Mouse (Mus musculus): ENCODE data around the gene Fam192a. TPM values are rescaled to one million over a fixed set of nuclear protein-coding genes. Genes with fewer than 3 reads are reported as not detected.

The Fam192a gene
- polyA plus RNA-seq, 1 experiment from 2014 or later, result 96.4 TPM

DNA sequence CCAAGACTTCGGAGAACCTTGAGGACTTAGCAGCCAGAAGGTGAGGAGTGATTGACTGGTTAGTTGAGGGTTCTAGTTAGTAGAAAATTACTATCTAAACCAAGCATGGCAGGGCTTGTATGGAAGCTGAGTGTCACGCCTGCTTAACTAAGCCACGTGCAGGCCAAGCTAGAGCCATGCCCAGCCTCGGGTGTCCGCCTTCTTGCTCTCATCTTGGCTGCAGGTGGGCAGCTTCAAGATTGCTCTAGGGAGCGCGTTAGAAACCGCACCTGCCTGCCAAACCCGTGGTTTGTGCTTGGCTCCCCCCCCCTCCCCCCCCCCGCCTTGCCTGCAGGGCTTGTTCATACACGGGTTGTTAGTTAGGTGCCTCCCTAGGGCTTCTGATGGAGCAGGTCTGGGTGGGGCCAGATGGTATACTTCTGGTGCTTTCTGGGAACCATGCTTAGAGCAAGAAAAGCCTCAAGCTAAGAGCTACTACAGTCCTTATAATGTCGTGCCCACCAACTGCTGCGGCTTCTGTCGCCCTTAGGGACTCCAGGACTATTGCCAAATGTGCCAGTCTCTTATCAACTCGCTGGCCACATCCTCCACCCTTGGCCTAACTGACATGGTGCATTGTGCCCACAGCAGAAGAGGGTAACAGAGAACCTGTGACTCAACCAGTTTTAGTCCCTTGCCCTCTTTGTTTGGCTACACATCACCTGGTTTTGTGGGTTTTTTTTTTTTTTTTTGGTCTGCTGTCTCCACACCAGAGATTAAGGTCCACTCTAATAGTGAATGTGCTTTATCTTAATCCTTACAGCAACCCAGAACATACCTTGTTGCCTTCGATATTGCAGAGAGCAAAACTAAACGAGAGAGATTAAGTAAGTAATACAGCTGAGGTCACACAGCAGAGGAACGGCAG lies 60.7 kb downstream of the Fam192a start:
- Histone ChIP-seq H3K4me3 (replicated peaks) (no peak overlapping the region), H3K4me1 (replicated peaks) (peaks cover 18% of the 10 kb centered on the region), H3K4me2 (replicated peaks) (no peak overlapping the region), H3K9ac (replicated peaks) (no peak overlapping the region), H3K36me3 (no peaks in the 10 kb centered on the region), H3K27me3 (0 out of 2 replicates have a peak, but pooled peaks cover under 1% of the 10 kb centered on the region), H3K9me3 (no peaks in the 10 kb centered on the region), H3K27ac (no peak overlapping the region)
- WGBS, result 77% methylated on average over 18 of the region's 18 CpGs
- no peak for ATAC-seq

DNA sequence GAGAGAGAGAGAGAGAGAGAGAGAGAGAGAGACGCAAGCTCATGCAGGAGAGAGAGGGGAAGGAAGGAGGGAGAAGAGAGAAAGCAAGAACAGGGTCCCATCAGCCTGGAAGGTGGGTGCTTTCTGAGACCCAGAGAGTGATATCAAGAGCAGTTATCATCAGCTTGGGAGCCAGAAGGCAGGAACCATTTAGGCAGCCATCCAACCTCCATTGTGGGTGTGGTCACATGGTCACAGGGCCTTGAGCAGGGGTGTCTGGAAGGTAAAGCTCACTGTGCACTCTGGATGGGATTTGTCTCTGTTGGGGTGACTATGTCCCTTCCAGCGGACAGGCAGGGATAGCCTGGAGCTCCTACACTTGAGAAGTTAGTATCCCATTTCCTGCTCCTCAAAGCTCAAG lies 61.8 kb downstream of the Fam192a start:
- H3K27me3 ChIP-seq, result 0 out of 2 replicates have a peak, but pooled peaks cover 7% of the 10 kb centered on the region
- 93% methylated on average over 2 of the region's 2 CpGs for WGBS
- peaks cover 21% of the 10 kb centered on the region for H3K4me1 ChIP-seq (replicated peaks)
- H3K36me3 ChIP-seq, result no peaks in the 10 kb centered on the region
- no peak for ATAC-seq
- no peak overlapping the region for H3K4me2 ChIP-seq (replicated peaks)
- no peak overlapping the region for H3K9ac ChIP-seq (replicated peaks)
- no peak overlapping the region for H3K27ac ChIP-seq
- no peaks in the 10 kb centered on the region for H3K9me3 ChIP-seq
- H3K4me3 ChIP-seq (replicated peaks), result no peak overlapping the region

GRCm38 (mm10) chr8:94537456-94537855 lies 64.3 kb downstream of the Fam192a start:
- Histone ChIP-seq H3K4me1 (replicated peaks) (peaks cover 45% of the 10 kb centered on the region), H3K4me2 (replicated peaks) (no peak overlapping the region), H3K36me3 (no peaks in the 10 kb centered on the region), H3K27ac (no peak overlapping the region), H3K4me3 (replicated peaks) (no peak overlapping the region), H3K27me3 (peaks cover 23% of the 10 kb centered on the region), H3K9me3 (no peaks in the 10 kb centered on the region), H3K9ac (replicated peaks) (no peak overlapping the region)
- 87% methylated on average over 2 of the region's 2 CpGs for WGBS
- no peak for ATAC-seq

GRCm38 (mm10) chr8:94535631-94536030 lies 66.2 kb downstream of the Fam192a start:
- Histone ChIP-seq H3K27me3 (peaks cover 30% of the 10 kb centered on the region), H3K9me3 (no peaks in the 10 kb centered on the region), H3K9ac (replicated peaks) (peak overlapping the region; percentile 14; the same call in 1 of the 2 replicates), H3K4me1 (replicated peaks) (peaks cover 46% of the 10 kb centered on the region), H3K4me2 (replicated peaks) (no peak overlapping the region), H3K4me3 (replicated peaks) (no peak overlapping the region), H3K27ac (no peak overlapping the region), H3K36me3 (no peaks in the 10 kb centered on the region)
- ATAC-seq, result no peak
- 76% methylated on average over 7 of the region's 7 CpGs for WGBS

GRCm38 (mm10) chr8:94534612-94535011 lies 67.2 kb downstream of the Fam192a start:
- Histone ChIP-seq H3K27ac (no peak overlapping the region), H3K4me3 (replicated peaks) (no peak overlapping the region), H3K9ac (replicated peaks) (no peak overlapping the region), H3K9me3 (no peaks in the 10 kb centered on the region), H3K36me3 (no peaks in the 10 kb centered on the region), H3K4me1 (replicated peaks) (peaks cover 39% of the 10 kb centered on the region), H3K4me2 (replicated peaks) (peak overlapping the region; percentile 89), H3K27me3 (peaks cover 38% of the 10 kb centered on the region)
- no peak for ATAC-seq
- 44% methylated on average over 4 of the region's 4 CpGs for WGBS

GRCm38 (mm10) chr8:94532873-94533671 lies 68.7 kb downstream of the Fam192a start, which contains the start of gene Cpne2:
Cpne2 (plus strand) TSS chr8:94532990.
- peak; percentile 78 for ATAC-seq
- Histone ChIP-seq H3K4me3 (replicated peaks) (peak within 1 kb of the TSS; percentile 64), H3K9me3 (no peaks in the 10 kb centered on the region), H3K27ac (peak within 1 kb of the TSS; percentile 19; the same call in 1 of the 2 replicates), H3K27me3 (peaks cover 38% of the 10 kb centered on the region), H3K9ac (replicated peaks) (peak within 1 kb of the TSS; percentile 77), H3K4me2 (replicated peaks) (peak within 1 kb of the TSS; percentile 89), H3K4me1 (replicated peaks) (peaks cover 39% of the 10 kb centered on the region), H3K36me3 (no peaks in the 10 kb centered on the region)
- under 1% methylated on average over 69 of the region's 81 CpGs for WGBS

- Histone ChIP-seq H3K36me3 (no peaks in the 10 kb centered on the region), H3K4me2 (replicated peaks) (peak overlapping the region; percentile 89), H3K27ac (peak overlapping the region; percentile 19; the same call in 1 of the 2 replicates), H3K4me3 (replicated peaks) (peak overlapping the region; percentile 64), H3K9me3 (no peaks in the 10 kb centered on the region), H3K4me1 (replicated peaks) (peaks cover 39% of the 10 kb centered on the region), H3K9ac (replicated peaks) (peak overlapping the region; percentile 77), H3K27me3 (peaks cover 38% of the 10 kb centered on the region)
- ATAC-seq, result peak; percentile 18
- WGBS, result under 1% methylated on average over 34 of the region's 34 CpGs
These were observed 69.3 kb downstream of the Fam192a start for GRCm38 (mm10) chr8:94532525-94532872.

- Histone ChIP-seq H3K9ac (replicated peaks) (peak overlapping the region; percentile 77; the same call in 1 of the 2 replicates), H3K36me3 (no peaks in the 10 kb centered on the region), H3K4me1 (replicated peaks) (peaks cover 39% of the 10 kb centered on the region), H3K27ac (no peak overlapping the region), H3K9me3 (no peaks in the 10 kb centered on the region), H3K27me3 (peaks cover 38% of the 10 kb centered on the region), H3K4me2 (replicated peaks) (peak overlapping the region; percentile 89), H3K4me3 (replicated peaks) (peak overlapping the region; percentile 64)
- WGBS, result 1% methylated on average over 8 of the region's 8 CpGs
- ATAC-seq, result 0 out of 2 replicates have a peak, but pooled peaks have one; percentile 25
These were observed 69.8 kb downstream of the Fam192a start for GRCm38 (mm10) chr8:94532000-94532399.

DNA sequence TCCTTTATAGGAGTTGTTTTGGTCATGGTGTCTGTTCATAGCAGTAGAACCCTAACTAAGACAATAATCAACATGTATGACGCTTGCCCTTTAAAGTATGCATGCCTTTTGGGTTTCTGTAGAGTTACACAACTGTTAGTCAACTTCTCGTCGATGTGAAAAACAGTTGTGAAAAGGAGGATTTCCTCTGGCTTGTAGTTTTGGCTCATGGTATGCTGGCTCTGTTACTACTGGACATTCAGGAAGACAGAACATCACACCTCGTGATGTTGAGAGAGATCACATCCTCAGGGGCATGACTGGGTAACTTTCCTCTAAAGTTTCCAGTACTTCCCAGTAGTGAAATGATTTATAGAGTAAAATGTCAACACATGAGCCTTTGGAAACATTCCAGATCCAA lies 71.2 kb downstream of the Fam192a start:
- no peak for ATAC-seq
- H3K9me3 ChIP-seq, result no peaks in the 10 kb centered on the region
- H3K36me3 ChIP-seq, result no peaks in the 10 kb centered on the region
- H3K27ac ChIP-seq, result no peak overlapping the region
- peaks cover 32% of the 10 kb centered on the region for H3K27me3 ChIP-seq
- H3K4me3 ChIP-seq (replicated peaks), result no peak overlapping the region
- H3K4me2 ChIP-seq (replicated peaks), result no peak overlapping the region
- no peak overlapping the region for H3K9ac ChIP-seq (replicated peaks)
- 96% methylated on average over 4 of the region's 4 CpGs for WGBS
- peaks cover 38% of the 10 kb centered on the region for H3K4me1 ChIP-seq (replicated peaks)

- ATAC-seq, result no peak
- H3K27ac ChIP-seq, result no peak overlapping the region
- peaks cover 31% of the 10 kb centered on the region for H3K27me3 ChIP-seq
- H3K4me1 ChIP-seq (replicated peaks), result peaks cover 30% of the 10 kb centered on the region
- H3K9ac ChIP-seq (replicated peaks), result no peak overlapping the region
- H3K9me3 ChIP-seq, result no peaks in the 10 kb centered on the region
- no peaks in the 10 kb centered on the region for H3K36me3 ChIP-seq
- WGBS, result 79% methylated on average over 4 of the region's 4 CpGs
- H3K4me2 ChIP-seq (replicated peaks), result no peak overlapping the region
- no peak overlapping the region for H3K4me3 ChIP-seq (replicated peaks)
These were observed 71.9 kb downstream of the Fam192a start for GRCm38 (mm10) chr8:94529875-94530274.

GRCm38 (mm10) chr8:94528245-94528644 lies 73.6 kb downstream of the Fam192a start:
- no peak overlapping the region for H3K4me2 ChIP-seq (replicated peaks)
- H3K9ac ChIP-seq (replicated peaks), result no peak overlapping the region
- H3K4me3 ChIP-seq (replicated peaks), result no peak overlapping the region
- peaks cover 17% of the 10 kb centered on the region for H3K27me3 ChIP-seq
- no peak overlapping the region for H3K27ac ChIP-seq
- no peaks in the 10 kb centered on the region for H3K36me3 ChIP-seq
- peaks cover 15% of the 10 kb centered on the region for H3K4me1 ChIP-seq (replicated peaks)
- H3K9me3 ChIP-seq, result no peaks in the 10 kb centered on the region
- 40% methylated on average over 4 of the region's 4 CpGs for WGBS
- no peak for ATAC-seq

GRCm38 (mm10) chr8:94527178-94527577 lies 74.6 kb downstream of the Fam192a start:
- H3K27ac ChIP-seq, result no peak overlapping the region
- no peaks in the 10 kb centered on the region for H3K36me3 ChIP-seq
- H3K4me3 ChIP-seq (replicated peaks), result no peak overlapping the region
- H3K9ac ChIP-seq (replicated peaks), result no peak overlapping the region
- H3K4me2 ChIP-seq (replicated peaks), result no peak overlapping the region
- 83% methylated on average over 7 of the region's 7 CpGs for WGBS
- H3K4me1 ChIP-seq (replicated peaks), result peaks cover 5% of the 10 kb centered on the region
- peaks cover 14% of the 10 kb centered on the region; the same call in 1 of the 2 replicates for H3K27me3 ChIP-seq
- no peak for ATAC-seq
- H3K9me3 ChIP-seq, result no peaks in the 10 kb centered on the region

All from midbrain, embryonic 13.5 days (tissue).